Mouse (Mus musculus): ENCODE measurements at regions not wholly inside any gene's neighbourhood (a gene's known extent, or its start where the extent isn't known, plus 50 kb on each side); places are given as distances from the start of the nearest gene placed in this dataset.
"Not testable (repeated sequence)": the region's sequence is repeated elsewhere in the genome, so short reads cannot be mapped to it uniquely, and the experiment has no call there.

DNA sequence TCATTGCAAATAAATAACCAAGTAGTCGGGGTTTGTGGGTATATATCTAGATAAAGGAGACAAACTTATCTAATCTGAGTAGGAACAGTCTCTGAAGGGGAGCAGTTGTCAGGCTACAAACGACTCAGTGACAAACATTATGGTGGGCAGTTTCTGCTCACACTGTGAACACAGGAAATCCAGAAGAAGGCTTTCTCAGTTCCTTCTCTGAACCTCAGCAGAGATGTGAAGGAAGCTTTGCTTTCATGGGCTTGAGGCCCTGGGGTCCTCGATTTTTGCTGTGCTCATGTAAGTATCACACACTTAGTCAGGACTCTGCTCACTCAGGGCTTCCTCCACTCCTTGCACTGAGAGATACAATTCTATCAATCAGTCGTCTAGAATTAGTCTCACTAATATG, 994.7 kb upstream of the Foxg1 start:
- ATAC-seq (ENCODE audit: insufficient number of reproducible peaks, low FRiP score, low TSS enrichment), result no peak

DNA sequence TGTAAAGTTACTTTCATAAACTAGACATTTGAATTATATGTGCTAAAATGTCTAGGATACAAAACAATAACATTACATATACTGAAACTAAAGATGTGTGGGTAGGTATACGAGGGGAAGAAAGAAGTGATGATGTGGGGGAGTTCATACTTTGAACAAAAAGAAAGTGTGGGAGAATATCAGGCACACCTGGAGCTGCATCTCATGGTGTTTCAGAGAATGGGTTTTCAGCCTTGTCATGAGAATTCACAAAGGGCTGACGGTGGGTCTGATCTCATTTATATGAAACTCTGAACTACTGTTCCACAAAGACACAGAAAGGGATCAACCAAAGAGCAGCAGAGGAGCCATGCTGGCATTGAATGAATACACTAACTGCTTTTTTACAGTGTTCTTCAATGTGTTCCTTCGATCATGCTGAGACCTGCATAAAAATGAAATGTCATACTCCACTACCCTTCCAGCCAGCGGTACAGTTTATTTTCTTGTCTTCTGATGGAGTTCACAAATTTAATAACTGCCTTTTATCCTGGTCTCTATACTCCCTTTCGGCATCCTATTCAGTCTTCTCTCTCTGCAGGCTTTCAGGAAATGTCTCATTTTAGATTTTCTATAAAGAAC, 994.2 kb upstream of the Foxg1 start:
- no peak for ATAC-seq (ENCODE audit: insufficient number of reproducible peaks, low FRiP score, low TSS enrichment)

DNA sequence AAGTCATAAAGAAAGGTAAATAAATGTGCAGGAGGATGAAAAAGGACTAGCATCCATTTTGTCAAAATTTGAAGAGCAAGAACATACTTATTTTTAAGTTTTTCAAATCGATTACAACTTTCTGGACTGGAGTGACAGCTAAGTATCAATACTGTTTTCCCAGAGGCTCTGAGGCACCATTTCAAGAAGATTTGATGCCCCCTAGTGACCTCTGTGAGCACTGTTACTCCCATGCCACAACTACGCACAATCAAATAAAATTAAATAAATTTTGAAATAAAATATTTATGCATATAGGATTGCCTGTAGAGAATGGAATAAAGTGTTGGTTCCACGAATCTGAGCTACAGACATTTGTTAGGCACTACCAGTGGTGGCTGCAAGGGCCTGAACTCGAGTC, 991.5 kb upstream of the Foxg1 start:
- ATAC-seq (ENCODE audit: insufficient number of reproducible peaks, low FRiP score, low TSS enrichment), result no peak

DNA sequence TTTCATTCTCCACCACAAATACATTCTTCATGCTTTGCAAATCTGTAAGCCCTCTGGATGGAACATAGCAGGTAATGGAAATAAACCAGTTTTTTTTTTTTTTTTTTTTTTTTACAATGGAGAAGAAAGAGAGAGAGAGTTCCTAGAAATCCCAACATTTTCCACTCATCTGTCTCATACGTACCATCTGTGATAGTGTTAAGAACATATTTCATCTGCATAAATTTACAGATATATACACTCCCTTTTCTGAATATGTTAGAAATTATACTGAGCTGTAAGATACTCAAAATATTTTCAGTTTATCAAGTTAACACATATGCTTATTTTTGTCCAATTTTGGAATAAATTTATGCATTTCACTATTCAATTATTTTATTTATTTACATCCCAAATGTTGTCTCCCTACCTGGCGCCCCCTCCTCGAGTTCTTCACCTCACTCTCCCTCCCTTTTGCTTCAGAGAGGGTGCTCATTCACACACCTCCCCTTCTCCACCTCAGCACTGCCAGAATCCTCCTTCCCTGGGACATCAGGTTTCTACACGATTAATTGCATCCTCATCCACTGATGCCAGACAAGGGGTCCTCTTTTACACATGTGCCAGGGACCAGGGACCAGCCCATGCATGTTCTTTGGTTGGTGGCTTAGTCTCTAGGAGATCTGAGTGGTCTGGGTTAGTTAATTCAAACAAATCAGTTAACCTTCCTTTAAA, 943.0 kb upstream of the Foxg1 start:
- no peak for ATAC-seq (ENCODE audit: insufficient number of reproducible peaks, low FRiP score, low TSS enrichment)

DNA sequence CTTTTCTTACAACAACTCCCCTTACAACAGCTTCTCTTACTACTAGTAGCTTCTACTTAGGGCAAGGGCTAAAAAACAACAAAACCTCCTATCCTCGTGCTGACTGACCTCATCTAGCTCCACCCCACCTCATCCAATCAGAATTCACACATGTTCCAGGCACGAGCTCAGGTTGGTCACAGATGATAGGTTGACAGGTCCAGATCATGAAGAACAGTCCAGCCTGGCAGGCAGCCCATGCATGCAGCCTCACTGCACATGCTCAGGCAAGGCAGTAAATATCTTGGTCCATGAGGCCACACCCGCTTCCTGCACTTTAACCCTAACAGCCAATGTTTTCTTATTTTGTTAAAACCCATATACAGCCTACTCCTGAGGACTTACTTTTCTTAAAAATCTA, 933.7 kb upstream of the Foxg1 start:
- not testable (repeated sequence) for ATAC-seq (ENCODE audit: insufficient number of reproducible peaks, low FRiP score, low TSS enrichment)

DNA sequence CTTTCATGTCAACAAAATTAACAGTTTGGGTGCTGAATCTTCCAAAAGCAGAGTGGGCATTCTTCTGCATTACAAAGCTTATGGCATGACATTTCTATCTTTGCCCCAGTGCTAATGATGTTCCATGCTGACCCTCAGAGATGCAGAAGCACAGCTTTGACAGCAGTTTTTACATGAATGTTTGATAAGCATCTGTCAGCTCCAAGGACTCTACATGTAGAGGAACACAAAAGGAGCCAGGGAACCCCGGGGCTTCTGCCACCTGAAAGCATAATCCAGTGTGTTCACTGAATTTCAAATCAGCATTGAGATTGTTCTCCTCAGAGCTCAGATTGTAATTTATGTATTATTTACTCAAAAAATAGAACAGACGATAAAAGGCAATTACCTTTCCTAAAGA, 920.1 kb upstream of the Foxg1 start:
- no peak for ATAC-seq (ENCODE audit: insufficient number of reproducible peaks, low FRiP score, low TSS enrichment)

DNA sequence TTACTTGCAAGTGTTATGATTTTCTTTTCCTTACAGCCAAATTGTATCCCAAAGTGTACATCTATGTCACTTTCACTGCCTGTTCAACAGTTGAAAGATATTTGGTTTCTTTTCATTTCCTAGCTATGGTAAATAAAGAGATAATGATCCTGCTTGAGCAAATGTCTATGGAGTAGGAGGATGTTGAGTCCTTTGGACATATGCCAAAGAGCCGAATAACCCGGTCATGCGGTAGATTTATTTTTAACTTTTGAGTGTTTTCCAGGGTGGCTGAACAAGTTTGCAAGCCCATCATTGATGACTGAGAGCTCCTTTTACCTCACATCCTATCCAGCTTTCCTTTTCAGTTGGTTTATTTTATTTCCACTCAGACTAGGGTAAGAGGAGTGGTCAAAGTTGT, 881.7 kb upstream of the Foxg1 start:
- no peak for ATAC-seq (ENCODE audit: insufficient number of reproducible peaks, low FRiP score, low TSS enrichment)

DNA sequence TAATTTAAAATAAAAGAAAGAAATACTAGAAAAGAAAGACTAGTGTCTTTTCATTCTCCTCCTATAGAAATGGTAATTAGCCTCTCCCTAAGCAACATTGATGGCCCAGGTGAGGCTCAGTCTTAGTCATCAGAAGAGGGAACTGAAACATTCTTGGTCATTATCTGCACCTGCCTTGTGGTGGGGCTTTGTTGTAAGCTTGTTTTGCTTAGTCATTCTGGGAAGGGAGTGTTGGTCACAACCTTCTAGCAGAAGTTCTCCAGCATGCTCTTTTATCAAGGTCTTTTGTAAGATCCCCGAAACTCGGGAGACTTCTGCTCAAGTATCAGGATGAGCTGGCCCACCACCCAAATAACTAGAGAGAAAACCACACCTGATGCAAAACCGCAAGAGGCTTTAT, 870.9 kb upstream of the Foxg1 start:
- ATAC-seq (ENCODE audit: insufficient number of reproducible peaks, low FRiP score, low TSS enrichment), result no peak

DNA sequence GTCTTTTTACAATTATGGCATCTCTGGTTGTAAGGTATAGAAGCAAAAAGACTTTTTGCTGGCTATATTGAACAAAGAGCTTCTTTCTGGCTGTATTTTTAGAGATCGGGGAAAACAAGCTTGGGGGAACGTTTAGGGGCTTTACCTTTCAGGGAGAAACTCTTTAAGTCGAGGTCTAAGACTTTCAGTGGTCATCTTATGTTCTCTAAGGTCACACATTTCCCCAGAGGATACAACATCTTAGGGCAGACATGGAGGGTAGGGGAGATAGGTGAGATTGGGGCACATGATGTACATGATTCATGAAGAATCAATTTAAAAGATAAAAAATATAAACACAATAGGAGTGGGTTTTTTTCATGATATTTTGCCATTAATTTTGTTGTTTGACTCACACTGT, 870.2 kb upstream of the Foxg1 start:
- ATAC-seq (ENCODE audit: insufficient number of reproducible peaks, low FRiP score, low TSS enrichment), result no peak

DNA sequence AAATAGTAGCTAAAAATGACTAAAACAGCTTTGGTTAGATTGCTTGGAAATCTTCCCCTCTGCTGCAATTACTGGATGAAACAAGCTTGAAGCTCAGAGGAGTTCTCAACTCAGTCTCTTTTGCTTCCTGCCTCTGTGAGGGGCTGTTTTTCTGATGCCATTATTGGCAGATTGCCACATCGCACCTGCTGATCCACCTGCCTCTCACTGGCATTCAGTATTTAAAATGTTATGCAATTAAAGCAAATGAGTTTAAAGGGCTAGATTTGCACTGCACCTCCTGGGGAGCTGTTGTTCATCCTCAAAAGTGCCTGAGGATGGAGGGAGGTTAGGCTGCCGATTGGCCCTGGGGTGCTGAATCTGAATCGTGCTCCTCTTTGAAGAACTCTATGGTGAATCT, 860.5 kb upstream of the Foxg1 start:
- ATAC-seq (ENCODE audit: insufficient number of reproducible peaks, low FRiP score, low TSS enrichment), result no peak

DNA sequence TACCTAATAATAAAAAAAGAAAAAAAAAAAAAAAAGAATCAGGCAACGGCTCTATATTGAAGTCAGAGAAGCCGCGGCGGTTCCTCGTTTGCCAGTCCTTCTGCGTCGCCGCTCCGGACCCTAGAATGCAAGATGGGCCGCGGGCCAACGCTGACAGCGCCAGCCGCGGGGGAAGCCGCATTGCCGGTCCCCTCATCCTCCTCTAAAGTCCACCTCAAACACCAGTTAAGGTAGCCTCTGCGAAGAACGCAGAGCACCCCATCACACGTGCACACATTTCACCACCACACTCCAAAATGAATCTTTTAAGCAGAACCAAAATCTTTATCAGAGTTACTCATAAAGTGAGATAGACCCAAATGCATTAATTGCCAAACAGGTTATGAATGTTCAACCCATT, 822.8 kb upstream of the Foxg1 start:
- not testable (repeated sequence) for ATAC-seq (ENCODE audit: insufficient number of reproducible peaks, low FRiP score, low TSS enrichment)

DNA sequence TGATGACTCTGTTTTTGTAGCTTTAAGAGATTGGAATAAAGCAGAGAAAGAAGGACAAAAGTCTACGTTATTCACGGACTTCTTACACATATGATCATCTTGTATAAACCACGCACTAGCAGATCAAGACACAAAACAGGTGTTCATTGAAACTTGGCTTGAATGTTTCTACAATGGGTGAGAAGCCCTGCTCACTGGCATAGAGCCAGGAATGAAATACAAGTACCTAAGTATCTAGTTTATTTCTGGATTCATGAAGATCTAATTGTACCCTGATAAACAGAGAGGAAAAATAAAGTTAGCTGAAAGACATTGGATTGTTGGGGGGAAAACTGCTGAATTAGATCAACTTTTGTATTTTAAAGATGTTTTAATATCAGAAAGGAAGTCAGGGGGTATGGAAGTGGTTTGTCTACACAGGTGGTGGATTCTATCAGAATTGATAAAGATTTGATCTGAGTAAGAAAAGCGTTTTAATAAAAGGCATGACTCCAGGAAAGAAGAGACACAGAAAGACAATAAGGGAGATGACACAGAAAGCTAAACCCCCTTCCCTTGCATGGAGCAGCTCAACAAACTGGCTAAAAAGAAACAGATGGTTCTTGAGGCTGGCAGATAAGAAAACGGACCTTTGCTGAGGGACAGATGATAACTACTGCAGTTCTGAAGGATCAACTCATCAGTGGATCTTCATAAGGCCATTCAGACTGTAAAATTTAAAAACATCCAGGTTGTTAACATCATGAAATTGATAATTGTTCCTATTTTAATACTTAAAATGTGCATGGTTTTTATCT, 777.9 kb upstream of the Foxg1 start:
- no peak for ATAC-seq (ENCODE audit: insufficient number of reproducible peaks, low FRiP score, low TSS enrichment)

DNA sequence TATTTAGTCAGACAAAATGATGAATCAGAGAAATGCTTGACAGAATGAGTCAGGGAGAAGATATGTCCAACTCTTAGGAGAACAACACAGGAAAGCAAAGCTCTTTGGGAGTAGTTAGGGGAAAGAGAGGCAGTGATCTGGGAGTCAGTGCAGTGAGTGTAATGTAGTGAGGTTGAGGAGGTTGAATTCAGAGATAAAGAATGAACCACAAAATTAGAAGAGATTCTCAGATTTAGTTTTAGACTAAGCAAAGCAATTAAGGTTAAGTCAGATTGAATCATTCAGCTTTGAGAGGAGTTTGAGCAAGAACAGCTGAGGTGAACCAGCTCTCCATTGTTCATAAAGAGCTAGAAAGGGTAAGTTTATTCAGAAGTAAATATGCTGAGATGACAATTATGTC, 777.0 kb upstream of the Foxg1 start:
- no peak for ATAC-seq (ENCODE audit: insufficient number of reproducible peaks, low FRiP score, low TSS enrichment)

DNA sequence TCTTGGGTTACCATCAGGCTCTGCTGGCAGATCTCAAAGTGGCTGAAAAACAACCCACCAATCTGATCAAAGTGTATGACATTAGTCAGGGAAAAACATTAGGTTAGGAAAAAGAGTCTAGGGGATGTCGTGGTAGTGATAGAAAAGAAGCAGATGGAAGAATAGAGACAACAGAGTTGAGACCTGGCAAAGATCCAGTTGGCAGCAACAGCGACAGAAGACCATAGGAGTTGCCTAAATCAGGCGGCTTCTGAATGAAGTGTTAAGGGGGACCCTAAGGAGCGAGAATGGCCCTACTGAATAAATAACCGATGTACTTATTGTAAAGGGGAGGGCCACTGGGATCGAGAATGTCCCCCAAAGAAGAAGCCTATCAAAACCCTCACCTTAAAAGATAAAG, 773.1 kb upstream of the Foxg1 start:
- no peak for ATAC-seq (ENCODE audit: insufficient number of reproducible peaks, low FRiP score, low TSS enrichment)

DNA sequence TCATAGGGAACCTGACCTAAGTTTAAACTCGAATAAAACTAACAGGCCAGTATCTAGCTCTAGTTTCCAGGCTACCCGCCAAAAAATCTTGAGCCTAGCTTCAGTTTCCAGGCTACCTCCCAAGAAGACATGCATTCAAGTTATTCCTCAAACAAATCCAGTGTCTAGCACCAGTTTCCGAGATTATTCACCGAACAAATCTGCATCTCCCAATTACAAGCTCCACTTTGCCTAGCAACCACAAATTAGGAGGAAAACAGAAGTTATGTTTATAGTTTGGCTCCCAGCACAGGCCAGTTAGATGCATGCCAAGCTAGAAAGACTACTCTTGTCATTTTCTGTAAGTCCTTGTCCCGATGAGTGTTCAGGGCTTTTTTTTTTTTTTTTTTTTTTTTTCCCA, 770.4 kb upstream of the Foxg1 start:
- no peak for ATAC-seq (ENCODE audit: insufficient number of reproducible peaks, low FRiP score, low TSS enrichment)

DNA sequence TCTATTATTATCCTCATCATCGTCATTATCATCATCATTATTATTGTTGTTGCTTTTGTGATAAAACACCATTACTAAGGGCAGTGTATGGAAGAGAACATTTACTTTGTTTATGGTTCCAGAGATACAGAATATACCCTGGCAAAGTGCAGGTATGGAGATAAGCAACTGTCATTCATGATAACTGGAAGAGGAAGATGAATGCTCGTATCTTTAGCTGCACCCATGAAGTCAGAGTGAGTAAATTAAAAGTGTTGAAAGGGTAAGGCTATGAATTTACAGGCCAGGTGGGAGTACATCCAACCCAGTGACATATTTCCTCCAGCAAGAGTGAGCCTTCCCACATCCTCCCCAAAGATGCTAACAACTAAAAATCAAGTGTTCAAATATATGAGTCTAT, 766.1 kb upstream of the Foxg1 start:
- ATAC-seq (ENCODE audit: insufficient number of reproducible peaks, low FRiP score, low TSS enrichment), result no peak

DNA sequence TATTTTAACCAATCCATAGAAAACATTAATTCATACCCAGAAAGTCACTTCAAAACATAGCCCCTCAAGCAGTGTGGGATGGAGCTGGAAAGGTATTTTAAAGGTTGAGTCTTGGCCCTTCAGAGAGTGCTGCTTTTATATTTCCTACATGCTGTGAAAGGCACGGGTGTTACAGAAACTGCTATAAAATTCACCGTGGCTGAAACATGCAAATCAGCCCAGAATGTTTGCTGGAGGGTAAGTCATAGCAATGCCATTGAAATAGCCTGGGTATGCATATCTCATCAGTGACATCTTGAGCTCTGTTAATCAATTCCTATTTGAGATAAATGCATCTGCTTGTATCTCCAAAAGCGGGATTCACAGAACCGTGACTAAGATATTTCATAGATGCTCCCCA, 748.9 kb upstream of the Foxg1 start:
- ATAC-seq (ENCODE audit: insufficient number of reproducible peaks, low FRiP score, low TSS enrichment), result no peak; the same call in 1 of the 2 replicates

DNA sequence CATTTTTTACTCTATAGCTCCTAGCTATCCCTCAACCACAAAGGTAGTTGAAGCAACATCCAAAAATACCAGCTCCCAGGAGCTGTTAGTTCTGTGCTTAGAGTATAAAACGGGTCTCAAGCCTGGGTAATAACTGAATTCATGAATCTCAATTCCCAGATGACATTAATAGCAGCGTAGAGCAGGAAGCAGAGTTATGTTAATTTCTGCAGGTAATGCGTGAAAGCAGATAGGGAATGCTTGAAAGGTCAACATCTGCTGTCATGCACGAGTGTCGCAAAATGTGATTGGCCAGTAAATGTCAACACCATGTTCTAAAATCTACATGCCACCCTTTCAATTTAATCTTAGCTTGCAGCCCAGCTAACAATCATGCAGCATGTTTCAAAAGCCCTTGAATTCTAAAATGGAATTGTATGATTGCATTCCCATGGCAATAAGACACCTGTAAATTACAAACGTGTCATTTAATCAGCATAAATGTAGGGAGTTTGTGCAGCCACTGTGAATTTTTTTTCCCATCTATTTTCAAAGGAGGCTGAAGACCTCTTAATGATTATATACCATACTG, 747.7 kb upstream of the Foxg1 start:
- no peak for ATAC-seq (ENCODE audit: insufficient number of reproducible peaks, low FRiP score, low TSS enrichment)

DNA sequence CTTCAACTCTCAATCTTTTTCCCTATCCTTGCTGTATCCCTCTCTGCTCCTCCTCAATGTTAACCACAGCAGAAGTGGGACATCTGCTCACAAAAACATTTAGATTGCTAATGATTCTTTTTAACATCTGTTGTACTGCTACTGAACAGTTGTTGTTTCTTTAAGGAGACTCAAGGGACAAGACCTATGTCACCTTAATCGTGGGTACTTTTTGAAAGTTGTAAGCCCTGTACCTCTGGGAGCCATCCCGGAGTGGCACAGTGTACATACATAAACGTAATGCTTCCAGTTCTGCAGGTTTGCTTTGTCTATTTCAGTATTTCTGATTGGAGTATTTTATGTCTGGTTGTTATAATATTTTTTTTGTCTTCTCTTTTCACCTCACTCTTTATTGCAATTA, 740.5 kb upstream of the Foxg1 start:
- no peak for ATAC-seq (ENCODE audit: insufficient number of reproducible peaks, low FRiP score, low TSS enrichment)

DNA sequence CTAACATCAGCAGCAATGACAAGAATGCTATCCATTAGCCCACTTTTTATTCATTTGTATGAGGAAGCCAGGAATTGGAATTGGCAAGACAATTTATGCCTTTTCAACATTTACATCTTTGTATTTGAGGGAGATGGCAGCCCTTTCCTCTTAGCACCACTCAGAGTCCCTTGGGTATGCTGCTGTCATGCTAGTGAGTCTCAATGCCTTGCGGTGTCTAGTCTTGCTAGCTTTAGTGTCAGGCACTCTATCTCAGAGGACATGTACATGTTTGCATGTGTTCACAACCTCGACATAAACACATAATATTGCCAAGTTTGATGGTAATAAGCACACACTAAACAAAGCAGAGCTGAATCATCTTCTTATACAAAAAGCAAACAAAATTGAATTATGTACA, 737.3 kb upstream of the Foxg1 start:
- ATAC-seq (ENCODE audit: insufficient number of reproducible peaks, low FRiP score, low TSS enrichment), result no peak

DNA sequence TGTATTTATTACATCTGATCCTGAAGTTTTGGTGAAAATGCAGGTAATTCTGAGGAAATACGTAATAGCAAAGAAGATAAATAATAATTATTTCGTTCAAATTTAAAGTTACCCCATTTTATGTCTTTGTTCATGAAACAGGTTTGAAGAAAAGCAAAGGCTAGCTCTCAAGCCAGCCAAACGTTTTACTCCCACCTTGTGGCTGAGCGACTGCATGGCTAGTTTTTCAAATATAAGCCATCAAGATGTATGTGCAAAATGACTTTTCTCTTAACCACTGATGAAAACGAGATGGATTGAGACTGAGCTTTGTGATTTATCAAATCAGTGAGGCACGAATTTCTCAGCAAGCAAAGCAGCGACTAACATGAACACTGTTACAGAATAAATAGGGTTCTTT, 736.5 kb upstream of the Foxg1 start:
- ATAC-seq (ENCODE audit: insufficient number of reproducible peaks, low FRiP score, low TSS enrichment), result no peak

All from cerebellum, adult (tissue).